Comparison of ENCODE assay signal across 25 mouse cellular contexts in the genomic region with DNA sequence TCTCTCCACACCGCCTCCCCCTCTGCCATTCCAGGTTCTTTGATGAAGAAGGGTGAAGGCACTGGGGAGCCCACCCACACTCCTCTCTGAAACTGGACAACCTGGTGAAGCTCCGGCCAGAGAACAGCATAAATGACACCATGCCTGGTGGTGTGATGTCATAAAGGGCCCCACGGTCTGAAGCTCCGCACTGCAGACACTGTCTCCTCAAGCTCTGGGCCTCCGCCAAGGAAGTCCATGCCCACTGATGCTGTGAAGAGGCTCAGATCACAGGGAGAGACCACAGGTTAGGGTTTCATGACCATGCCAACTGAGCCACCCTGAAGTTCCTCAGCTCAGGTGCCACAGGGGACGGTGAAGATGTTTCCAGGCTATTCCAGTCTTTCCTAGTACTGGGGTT. TPM values are rescaled to one million over a fixed set of nuclear protein-coding genes. Genes with fewer than 3 reads are reported as not detected.
"Had no signal": no experiment of that assay in that cellular context is flagged by ENCODE, and none has a peak within 500 bp of the region (broad histone marks: within the 10 kb centered on the region; RNA-seq: fewer than 3 reads in every experiment).

Gene Antxrl (plus strand): TSS at position 192 of the 400 bp plus-strand sequence.

- H3K27ac ChIP-seq: neural tube, embryonic 12.5 days; neural tube, embryonic 13.5 days; neural tube, embryonic 15.5 days; stomach, embryonic 15.5 days; stomach, postnatal 0 days had no signal

- H3K9me3 ChIP-seq: neural tube, embryonic 12.5 days; neural tube, embryonic 13.5 days; neural tube, embryonic 15.5 days; stomach, embryonic 15.5 days had no signal

- H3K9ac ChIP-seq: neural tube, embryonic 12.5 days; neural tube, embryonic 13.5 days; neural tube, embryonic 15.5 days; stomach, embryonic 15.5 days had no signal

- H3K36me3 ChIP-seq: neural tube, embryonic 12.5 days; neural tube, embryonic 13.5 days; neural tube, embryonic 15.5 days; stomach, embryonic 15.5 days had no signal

- H3K27me3 ChIP-seq: neural tube, embryonic 12.5 days; neural tube, embryonic 13.5 days; neural tube, embryonic 15.5 days; stomach, embryonic 15.5 days had no signal

- H3K4me1 ChIP-seq: neural tube, embryonic 12.5 days; neural tube, embryonic 13.5 days; neural tube, embryonic 15.5 days; stomach, embryonic 15.5 days had no signal

- H3K4me3 ChIP-seq: neural tube, embryonic 12.5 days; neural tube, embryonic 13.5 days; neural tube, embryonic 15.5 days; stomach, embryonic 15.5 days had no signal

- H3K4me2 ChIP-seq: neural tube, embryonic 12.5 days; neural tube, embryonic 13.5 days; neural tube, embryonic 15.5 days; stomach, embryonic 15.5 days had no signal

- DNase-seq: retina, postnatal 1 day; right cerebral cortex, adult 18-20 months; right cerebral cortex, postnatal 14 days; right cerebral cortex, postnatal 25 days; right cerebral cortex, postnatal 4 days; spleen, adult 18-20 months; thymus, adult 18-20 months; thymus, adult 2 months; thymus, postnatal 14 days; thymus, postnatal 25 days; thymus, postnatal 36 days; thymus, postnatal 4 days had no signal

RNA-seq across cellular contexts. Expression of gene Antxrl, which starts in this region (rescaled TPM):
- polyA plus RNA-seq: neural tube, embryonic 11.5 days; neural tube, embryonic 12.5 days; neural tube, embryonic 13.5 days; neural tube, embryonic 14.5 days; neural tube, embryonic 15.5 days; small intestine, adult 2 months; spleen, adult 2 months; stomach, embryonic 14.5 days; stomach, embryonic 15.5 days; stomach, embryonic 16.5 days; stomach, postnatal 0 days; thymus, postnatal 0 days; urinary bladder, adult 2 months had no signal
